Mouse (Mus musculus) heart, adult 2 months (tissue): ENCODE data around the gene Ifitm1. TPM values are rescaled to one million over a fixed set of nuclear protein-coding genes. Genes with fewer than 3 reads are reported as not detected.
A peak's percentile ranks its signal among the peaks of the same experiment; 100 is the strongest.

ENCODE experiments used
- DNase-seq, 2 experiments: peaks; one replicate each; pipeline ENCODE4 v3.0.0; 2021
- H3K27ac ChIP-seq: fragments of 200-600 bp; 2 replicates; pipeline ENCODE4 v1.8.1; 2022
- H3K27me3 ChIP-seq: fragments of 200-500 bp; 2 replicates; pipeline ENCODE4 v1.6.1; 2012; ENCODE audit warnings: mild to moderate bottlenecking, low read length, inconsistent platforms, mixed read lengths; ENCODE audit not compliant: control insufficient read depth, insufficient read depth
- H3K36me3 ChIP-seq: fragments of 200-500 bp; 2 replicates; pipeline ENCODE4 v1.6.1; 2012; ENCODE audit warnings: low read length, inconsistent platforms; ENCODE audit not compliant: control insufficient read depth, insufficient read depth
- H3K4me1 ChIP-seq: fragments of 200-500 bp; 2 replicates; pipeline ENCODE4 v1.6.1; 2011; ENCODE audit warnings: low read length; ENCODE audit not compliant: control insufficient read depth, insufficient read depth
- H3K4me3 ChIP-seq: fragments of 200-600 bp; 2 replicates; pipeline ENCODE4 v1.8.1; 2022
- H3K79me2 ChIP-seq: fragments of 200-500 bp; replicated peaks from 2 replicates; pipeline ENCODE4 v1.6.1; 2012; ENCODE audit warnings: mild to moderate bottlenecking, inconsistent platforms, low read length, moderate library complexity, mixed read lengths; ENCODE audit not compliant: control insufficient read depth, insufficient read depth
- H3K9ac ChIP-seq: fragments of 200-500 bp; 2 replicates; pipeline ENCODE4 v1.6.1; 2012; ENCODE audit warnings: low read depth, mild to moderate bottlenecking, control low read depth, inconsistent platforms, low read length, mixed read lengths
- CTCF ChIP-seq: fragments of 200-600 bp; IDR thresholded peaks from 2 replicates; pipeline ENCODE4 v1.8.1; 2022; ENCODE audit warnings: antibody characterized with exemption, mild to moderate bottlenecking, moderate library complexity
- EP300 ChIP-seq: fragments of 200-500 bp; IDR thresholded peaks from 2 replicates; pipeline ENCODE4 v1.6.1; 2011; ENCODE audit warnings: low read depth, low read length, control low read depth; ENCODE audit not compliant: insufficient read depth
- POLR2A ChIP-seq: fragments of 200-500 bp; IDR thresholded peaks from 2 replicates; pipeline ENCODE4 v1.6.1; 2011; ENCODE audit warnings: mild to moderate bottlenecking, low read depth, low read length, control low read depth; ENCODE audit not compliant: insufficient read depth
- whole genome bisulfite sequencing: fragments of 180-500 bp; shearing (Covaris S2); methylation state at CpG from one replicate; pipeline ENCODE4 v1.1.7; 2018; 5-methylcytosine and 5-hydroxymethylcytosine counted together
- intact Hi-C: fragments of 180-260 bp; cut with DNase I; formaldehyde crosslinking; loops from one replicate; pipeline ENCODE4 v1.15.1; 2025
- polyA plus RNA-seq: library from polyadenylated mRNA; depleted of rRNA; stranded (reverse); fragments of >200 nt; gene quantifications from 2 replicates; pipeline ENCODE4 v1.2.3, GENCODE M21; 2012
- total RNA-seq, 2 experiments: library from RNA; stranded (reverse); gene quantifications; 2 replicates each; pipeline ENCODE4 v1.2.3; 2021

Ifitm1 gene
- total and polyA plus RNA-seq, 3 experiments, result 6.1 to 52.2 (median 7.7) TPM

- 2% methylated on average over 33 of the region's 33 CpGs for WGBS
- TF ChIP-seq POLR2A (peak; percentile 92), CTCF (peak; percentile 94), EP300 (peak; percentile 10; the same call in 1 of the 2 replicates)
- H3K79me2 ChIP-seq, result no peaks in the 10 kb centered on the region
- peaks cover 13% of the 10 kb centered on the region for H3K4me1 ChIP-seq
- intact Hi-C loops, result loop anchor here (1.0 to 5.0 kb wide), 6 partner anchors 12 to 251 kb away; partner anchors contain the start of genes Hras and Lrrc56
- peak within 1 kb of the TSS; percentile 82 for H3K9ac ChIP-seq
- H3K4me3 ChIP-seq, result peak within 1 kb of the TSS; percentile 66
- no peaks in the 10 kb centered on the region for H3K27me3 ChIP-seq
- DNase-seq, result peak; percentile 90 to 92
- no peaks in the 10 kb centered on the region for H3K36me3 ChIP-seq
- peak within 1 kb of the TSS; percentile 97 for H3K27ac ChIP-seq
Measured at GRCm38 (mm10) chr7:140941222-140942051, 25.6 kb upstream of the Ifitm1 start, which contains the start of gene Pgghg. Gene Pgghg (plus strand): TSS chr7:140941391.

- Histone ChIP-seq H3K27me3 (no peaks in the 10 kb centered on the region), H3K4me3 (peak overlapping the region; percentile 66), H3K9ac (peak overlapping the region; percentile 82), H3K27ac (peak overlapping the region; percentile 97), H3K36me3 (no peaks in the 10 kb centered on the region), H3K4me1 (peaks cover 19% of the 10 kb centered on the region), H3K79me2 (no peaks in the 10 kb centered on the region)
- TF ChIP-seq POLR2A (no peak), EP300 (no peak)
- 42% methylated on average over 9 of the region's 9 CpGs for WGBS
- DNase-seq, result peak; percentile 44 to 58
- intact Hi-C loops, result loop anchor here (1.0 to 5.0 kb wide), 2 partner anchors 11 to 250 kb away; partner anchors contain the start of genes Hras and Lrrc56
Measured at GRCm38 (mm10) chr7:140942341-140942740, 24.7 kb upstream of the Ifitm1 start.

- intact Hi-C loops, result loop anchor here (1.0 to 5.0 kb wide), 2 partner anchors 10 to 249 kb away; partner anchors contain the start of genes Hras and Lrrc56
- DNase-seq, result peak in 1 of 2 experiments; percentile 37
- 78% methylated on average over 10 of the region's 10 CpGs for WGBS
- Histone ChIP-seq H3K79me2 (no peaks in the 10 kb centered on the region), H3K4me1 (peaks cover 24% of the 10 kb centered on the region), H3K27ac (peak overlapping the region; percentile 97), H3K9ac (no peak overlapping the region), H3K4me3 (no peak overlapping the region), H3K27me3 (no peaks in the 10 kb centered on the region), H3K36me3 (no peaks in the 10 kb centered on the region)
- TF ChIP-seq EP300 (no peak), CTCF (no peak), POLR2A (no peak)
Measured at GRCm38 (mm10) chr7:140942811-140943210, 24.2 kb upstream of the Ifitm1 start.

DNA sequence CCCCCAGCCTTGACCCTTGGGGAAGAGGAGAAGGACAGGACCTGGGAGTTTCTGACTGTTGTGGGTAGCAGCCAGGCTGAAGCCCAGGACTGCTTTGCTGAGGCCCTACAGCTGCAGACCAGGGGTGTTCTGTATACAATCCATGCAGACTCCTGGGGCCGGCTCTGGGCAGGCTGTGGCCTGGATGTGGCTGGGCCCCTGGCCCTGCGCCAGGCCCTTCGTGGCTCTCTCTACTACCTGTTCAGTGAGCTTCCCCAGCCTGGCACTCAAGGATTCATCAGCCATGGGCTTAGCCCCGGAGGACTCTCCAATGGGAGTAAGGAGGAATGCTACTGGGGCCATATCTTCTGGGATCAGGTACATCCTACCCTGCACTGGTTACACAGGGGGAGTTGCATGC, 23.7 kb upstream of the Ifitm1 start:
- Histone ChIP-seq H3K9ac (no peak overlapping the region), H3K36me3 (no peaks in the 10 kb centered on the region), H3K4me1 (peaks cover 29% of the 10 kb centered on the region), H3K4me3 (no peak overlapping the region), H3K79me2 (no peaks in the 10 kb centered on the region), H3K27ac (peak overlapping the region; percentile 33), H3K27me3 (no peaks in the 10 kb centered on the region)
- no peak for DNase-seq
- TF ChIP-seq POLR2A, result no peak
- 82% methylated on average over 4 of the region's 4 CpGs for WGBS
- intact Hi-C loops, result loop anchor here (5.0 kb wide), 1 partner anchor 249 kb away; the partner anchor contains the start of genes Hras and Lrrc56

DNA sequence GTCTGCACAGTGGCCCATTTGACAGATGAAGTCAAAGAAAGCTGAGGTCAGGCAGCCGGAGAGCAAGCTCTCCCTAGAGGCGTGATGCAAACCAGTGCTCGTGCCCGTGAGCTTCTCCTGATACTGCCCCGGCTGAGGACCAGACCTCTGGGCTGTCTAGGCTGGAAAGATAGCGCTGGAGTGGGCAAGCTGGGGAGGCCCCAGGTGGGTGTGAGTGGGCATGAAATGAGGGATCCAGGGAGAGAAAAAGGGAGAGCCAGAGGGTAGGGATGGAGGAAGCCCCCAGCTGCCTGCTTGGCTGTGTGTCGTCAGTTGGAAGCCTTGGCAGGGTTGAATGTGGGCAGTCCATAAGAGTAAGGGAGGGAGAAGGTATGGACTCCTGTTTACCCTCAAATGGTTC, 22.8 kb upstream of the Ifitm1 start:
- intact Hi-C loops, result loop anchor here (5.0 kb wide), 1 partner anchor 248 kb away; the partner anchor contains the start of genes Hras and Lrrc56
- Histone ChIP-seq H3K36me3 (no peaks in the 10 kb centered on the region; the same call in 1 of the 2 replicates), H3K27me3 (no peaks in the 10 kb centered on the region), H3K4me3 (no peak overlapping the region), H3K27ac (no peak overlapping the region), H3K79me2 (no peaks in the 10 kb centered on the region), H3K4me1 (peaks cover 32% of the 10 kb centered on the region), H3K9ac (no peak overlapping the region)
- no peak for DNase-seq
- WGBS, result 79% methylated on average over 7 of the region's 7 CpGs
- no peak for TF ChIP-seq POLR2A
- no peak for TF ChIP-seq EP300

GRCm38 (mm10) chr7:140945247-140945646, 21.8 kb upstream of the Ifitm1 start:
- Histone ChIP-seq H3K4me1 (peaks cover 37% of the 10 kb centered on the region), H3K79me2 (0 out of 2 replicates have a peak, but pooled peaks cover 2% of the 10 kb centered on the region), H3K4me3 (no peak overlapping the region), H3K36me3 (no peaks in the 10 kb centered on the region; the same call in 1 of the 2 replicates), H3K27me3 (no peaks in the 10 kb centered on the region), H3K9ac (no peak overlapping the region), H3K27ac (no peak overlapping the region)
- 96% methylated on average over 5 of the region's 5 CpGs for WGBS
- intact Hi-C loops, result no loop called here
- DNase-seq, result no peak
- no peak for TF ChIP-seq EP300
- TF ChIP-seq POLR2A, result no peak
- no peak for TF ChIP-seq CTCF
